Mouse (Mus musculus) heart, embryonic 14.5 days (tissue): ENCODE measurements around the gene Akap1. TPM values are rescaled to one million over a fixed set of nuclear protein-coding genes. Genes with fewer than 3 reads are reported as not detected.

Experiments used
- ATAC-seq: fragments of 200-750 bp; cut with Nextera tagmentation; 2 replicates; pipeline ENCODE4 v1.8.0; 2017; ENCODE audit warnings: low read depth, moderate TSS enrichment; ENCODE audit not compliant: insufficient number of reproducible peaks, insufficient read depth, low FRiP score
- H3K27ac ChIP-seq, 2 experiments: fragments of 200-500 bp in 1 of 2; fragments of 300-500 bp in 1 of 2; sonication (generic) in 1 of 2; replicated peaks in 1 of 2; 2 replicates each; pipeline ENCODE4 v1.5.1; 2012 to 2014; ENCODE audit warnings: low read depth in 2 of 2, low read length in 2 of 2, control low read depth in 1 of 2, mild to moderate bottlenecking in 1 of 2, mixed read lengths in 1 of 2; ENCODE audit not compliant: control insufficient read depth in 1 of 2, insufficient read depth in 1 of 2
- H3K27me3 ChIP-seq: fragments of 300-500 bp; sonication (generic); 2 replicates; pipeline ENCODE4 v1.6.1; 2014; ENCODE audit warnings: mild to moderate bottlenecking, low read length, control low read depth; ENCODE audit not compliant: control insufficient read depth, insufficient read depth
- H3K36me3 ChIP-seq: fragments of 300-500 bp; sonication (generic); 2 replicates; pipeline ENCODE4 v1.6.1; 2014; ENCODE audit warnings: mild to moderate bottlenecking, control low read depth, low read length, mixed read lengths; ENCODE audit not compliant: control insufficient read depth, insufficient read depth
- H3K4me1 ChIP-seq, 2 experiments: fragments of 200-500 bp in 1 of 2; fragments of 300-500 bp in 1 of 2; sonication (generic) in 1 of 2; 2 replicates each; pipeline ENCODE4 v1.6.1; 2012 to 2014; ENCODE audit warnings: low read length in 2 of 2, control low read depth in 1 of 2, mixed read lengths in 1 of 2; ENCODE audit not compliant: control insufficient read depth in 2 of 2, insufficient read depth in 2 of 2
- H3K4me2 ChIP-seq: fragments of 300-500 bp; sonication (generic); 2 replicates; pipeline ENCODE4 v1.6.1; 2014; ENCODE audit warnings: mild to moderate bottlenecking, low read length
- H3K4me3 ChIP-seq, 2 experiments: fragments of 200-500 bp in 1 of 2; fragments of 300-500 bp in 1 of 2; sonication (generic) in 1 of 2; 2 replicates each; pipeline ENCODE4 v1.5.1; 2012 to 2014; ENCODE audit warnings: low read length in 2 of 2, mild to moderate bottlenecking in 2 of 2, control low read depth in 1 of 2, low read depth in 1 of 2, moderate library complexity in 1 of 2; ENCODE audit not compliant: control insufficient read depth in 1 of 2, insufficient read depth in 1 of 2
- H3K9ac ChIP-seq: fragments of 300-500 bp; sonication (generic); 2 replicates; pipeline ENCODE4 v1.6.1; 2014; ENCODE audit warnings: mild to moderate bottlenecking, low read length
- H3K9me3 ChIP-seq: fragments of 300-500 bp; sonication (generic); 2 replicates; pipeline ENCODE4 v1.6.1; 2016; ENCODE audit warnings: low read length, control low read depth; ENCODE audit not compliant: control insufficient read depth
- WGBS: fragments of 180-500 bp; shearing (Covaris S2); extraction: QIAGEN DNeasy Blood & Tissue Kit; methylation state at CpG from one replicate; pipeline ENCODE4 v1.1.7; 2014; 5-methylcytosine and 5-hydroxymethylcytosine counted together
- polyA plus RNA-seq: library from polyadenylated mRNA; unstranded; fragments of >200 nt; fragmentation: Nextera tagmentation; extraction: Ambion mirVana; gene quantifications from 2 replicates; pipeline ENCODE4 v1.2.1, GENCODE M21; 2014

Gene Akap1
- polyA plus RNA-seq, 1 experiment from 2014 or later: 42.0 TPM

- Histone ChIP-seq H3K4me1 (peaks cover 23 to 47% of the 10 kb centered on the region in 2 experiments), H3K9ac (peak overlapping the region; percentile 68), H3K4me3 (peak overlapping the region; percentile 0 to 27; a peak in 2 of 4 replicates), H3K4me2 (peak overlapping the region; percentile 63), H3K27me3 (no peaks in the 10 kb centered on the region), H3K9me3 (no peaks in the 10 kb centered on the region), H3K27ac (peak overlapping the region; percentile 87 to 98), H3K36me3 (peaks cover 70% of the 10 kb centered on the region)
- ATAC-seq: peak; percentile 82
- 15% methylated on average over 6 of the region's 6 CpGs for WGBS
Measured at GRCm38 (mm10) chr11:88841406-88841805, 23.0 kb downstream of the Akap1 start.

DNA sequence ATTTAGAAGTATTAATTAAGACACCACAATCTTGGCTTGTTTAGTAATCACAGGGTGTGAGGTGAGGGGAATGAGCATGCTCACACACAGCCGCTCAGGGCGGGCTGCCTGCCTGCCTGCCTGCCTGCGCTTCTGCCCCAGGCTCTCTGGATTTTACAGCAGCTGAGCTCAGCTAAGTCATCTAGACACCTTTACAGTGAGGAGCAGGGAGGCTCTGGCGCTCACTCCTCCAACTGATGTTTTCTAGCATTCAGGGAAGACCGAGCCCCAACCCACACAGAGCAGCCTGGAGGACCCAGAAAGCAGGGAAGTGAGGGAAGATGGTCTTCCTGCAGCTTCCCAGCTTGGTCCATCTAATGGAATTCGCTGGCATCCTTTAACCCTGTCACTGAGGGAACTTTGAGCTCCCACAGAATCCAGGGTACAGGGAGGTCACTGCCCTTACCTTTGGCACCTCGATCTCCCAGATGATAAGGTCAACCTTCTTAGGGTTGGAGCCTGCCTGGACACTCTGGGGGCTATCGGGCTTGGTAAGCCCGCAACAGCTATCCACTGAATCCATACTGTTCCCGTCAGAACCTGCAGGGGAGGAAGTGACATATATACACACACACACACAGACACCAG lies 23.5 kb downstream of the Akap1 start:
- peak; percentile 3; the same call in 1 of the 2 replicates for ATAC-seq
- Histone ChIP-seq H3K4me2 (peak overlapping the region; percentile 63), H3K36me3 (peaks cover 72% of the 10 kb centered on the region), H3K4me3 (peak overlapping the region; percentile 0 to 27; a peak in 2 of 4 replicates), H3K9ac (peak overlapping the region; percentile 68), H3K4me1 (peaks cover 23 to 47% of the 10 kb centered on the region in 2 experiments), H3K9me3 (no peaks in the 10 kb centered on the region), H3K27ac (peak overlapping the region; percentile 87 to 98), H3K27me3 (no peaks in the 10 kb centered on the region)
- WGBS: 44% methylated on average over 10 of the region's 10 CpGs

- peak overlapping the region; percentile 63 for H3K4me2 ChIP-seq
- 60% methylated on average over 8 of the region's 8 CpGs for WGBS
- H3K9ac ChIP-seq: peak overlapping the region; percentile 68
- H3K4me3 ChIP-seq: peak overlapping the region in 1 of 2 experiments; percentile 27; a peak in 1 of 4 replicates
- H3K9me3 ChIP-seq: no peaks in the 10 kb centered on the region
- no peaks in the 10 kb centered on the region for H3K27me3 ChIP-seq
- H3K36me3 ChIP-seq: peaks cover 70% of the 10 kb centered on the region
- no peak for ATAC-seq
- H3K4me1 ChIP-seq: peaks cover 23 to 47% of the 10 kb centered on the region in 2 experiments
- peak overlapping the region; percentile 25 to 98 for H3K27ac ChIP-seq
Measured at GRCm38 (mm10) chr11:88840292-88840691, 24.1 kb downstream of the Akap1 start.

GRCm38 (mm10) chr11:88839379-88839778 lies 25.0 kb downstream of the Akap1 start:
- Histone ChIP-seq H3K27me3 (no peaks in the 10 kb centered on the region), H3K36me3 (peaks cover 70% of the 10 kb centered on the region), H3K9ac (no peak overlapping the region), H3K27ac (no peak overlapping the region), H3K4me1 (peaks cover 20 to 39% of the 10 kb centered on the region in 2 experiments), H3K9me3 (no peaks in the 10 kb centered on the region), H3K4me2 (no peak overlapping the region), H3K4me3 (no peak overlapping the region)
- 81% methylated on average over 6 of the region's 6 CpGs for WGBS
- ATAC-seq: no peak

DNA sequence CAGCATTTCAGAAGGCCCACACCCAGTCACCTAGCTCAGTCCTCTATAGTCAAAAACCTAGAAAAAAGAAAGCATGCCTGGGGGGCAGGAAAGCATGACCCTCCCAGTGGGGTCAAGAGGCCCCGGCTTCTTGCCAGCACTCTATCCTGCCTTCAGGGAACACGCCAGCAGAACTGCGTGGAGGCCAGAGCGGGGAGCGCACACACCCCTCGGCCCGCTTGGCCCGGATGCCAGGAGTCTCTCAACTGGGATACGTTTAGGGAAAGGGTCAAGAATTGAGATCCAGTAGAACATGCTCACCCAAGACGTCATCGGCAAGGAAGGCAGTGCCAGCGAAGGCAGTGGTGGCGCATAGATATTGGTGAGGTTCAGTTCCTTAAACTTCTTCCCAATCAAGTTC lies 25.8 kb downstream of the Akap1 start:
- H3K36me3 ChIP-seq: peaks cover 70% of the 10 kb centered on the region
- H3K9me3 ChIP-seq: no peaks in the 10 kb centered on the region
- no peak overlapping the region for H3K9ac ChIP-seq
- H3K4me2 ChIP-seq: no peak overlapping the region
- no peaks in the 10 kb centered on the region for H3K27me3 ChIP-seq
- WGBS: 92% methylated on average over 13 of the region's 13 CpGs
- no peak overlapping the region for H3K4me3 ChIP-seq
- no peak overlapping the region for H3K27ac ChIP-seq
- peaks cover 14 to 32% of the 10 kb centered on the region in 2 experiments for H3K4me1 ChIP-seq
- ATAC-seq: no peak

GRCm38 (mm10) chr11:88834606-88835005 lies 29.8 kb downstream of the Akap1 start:
- Histone ChIP-seq H3K27ac (no peak overlapping the region), H3K4me3 (no peak overlapping the region), H3K27me3 (no peaks in the 10 kb centered on the region), H3K9ac (no peak overlapping the region), H3K9me3 (no peaks in the 10 kb centered on the region), H3K36me3 (peaks cover 88% of the 10 kb centered on the region), H3K4me1 (peaks cover 0 to 3% of the 10 kb centered on the region in 2 experiments; a peak in 2 of 4 replicates), H3K4me2 (no peak overlapping the region)
- WGBS: 92% methylated on average over 11 of the region's 11 CpGs
- ATAC-seq: no peak

- ATAC-seq: no peak
- H3K9me3 ChIP-seq: no peaks in the 10 kb centered on the region
- no peak overlapping the region for H3K4me2 ChIP-seq
- no peak overlapping the region for H3K4me3 ChIP-seq
- 84% methylated on average over 14 of the region's 14 CpGs for WGBS
- no peak overlapping the region for H3K9ac ChIP-seq
- H3K27me3 ChIP-seq: no peaks in the 10 kb centered on the region
- H3K27ac ChIP-seq: no peak overlapping the region
- peaks cover 85% of the 10 kb centered on the region for H3K36me3 ChIP-seq
- H3K4me1 ChIP-seq: no peaks in the 10 kb centered on the region; a peak in 1 of 4 replicates
Measured at GRCm38 (mm10) chr11:88834134-88834533, 30.3 kb downstream of the Akap1 start.

- no peak overlapping the region for H3K27ac ChIP-seq
- no peak for ATAC-seq
- H3K36me3 ChIP-seq: peaks cover 75% of the 10 kb centered on the region
- no peaks in the 10 kb centered on the region for H3K27me3 ChIP-seq
- no peaks in the 10 kb centered on the region for H3K9me3 ChIP-seq
- H3K4me1 ChIP-seq: no peaks in the 10 kb centered on the region
- H3K4me3 ChIP-seq: no peak overlapping the region
- 87% methylated on average over 4 of the region's 4 CpGs for WGBS
- H3K9ac ChIP-seq: no peak overlapping the region
- H3K4me2 ChIP-seq: no peak overlapping the region
Measured at GRCm38 (mm10) chr11:88833099-88833498, 31.3 kb downstream of the Akap1 start.
